Mouse (Mus musculus): ENCODE measurements around the gene P2rx6.

- TF ChIP-seq POLR2A (IDR thresholded peaks at IDR 0.05; ENCODE audit: insufficient read depth, low read depth, low read length), result no peak
- no peak for TF ChIP-seq CTCF (IDR thresholded peaks at IDR 0.05)
- TF ChIP-seq EP300 (IDR thresholded peaks at IDR 0.05; ENCODE audit: insufficient read depth, low read depth, low read length), result no peak
Measured at GRCm38 (mm10) chr16:17556180-17556579, 5.5 kb upstream of the P2rx6 start.
